Mouse (Mus musculus) v-Abl transformed pro-B cells (cell line): ENCODE measurements around the gene Olfr63.
"Not testable (repeated sequence)": the region's sequence is repeated elsewhere in the genome, so short reads cannot be mapped to it uniquely, and the experiment has no call there.

Experiments used
- in situ Hi-C, 2 experiments: fragments of 400-800 bp; cut with MboI; formaldehyde crosslinking; loops; one replicate each; pipeline ENCODE4 v1.15.1; 2025; ENCODE audit not compliant: unreplicated experiment in 2 of 2

The Olfr63 gene

GRCm38 (mm10) chr17:33264376-33264775 lies at the start of gene Olfr63:
Gene Olfr63, plus strand, starts transcription at chr17:33264676.
- in situ Hi-C loops: no loop called here

GRCm38 (mm10) chr17:33221590-33221989 lies 42.9 kb upstream of the Olfr63 start, which contains the start of gene Olfr1564:
Gene Olfr1564, minus strand, starts transcription at chr17:33221690.
- in situ Hi-C loops: no loop called here

GRCm38 (mm10) chr17:33236646-33237045 lies 27.8 kb upstream of the Olfr63 start:
- in situ Hi-C loops: not testable (repeated sequence)

GRCm38 (mm10) chr17:33254530-33255318 lies 9.8 kb upstream of the Olfr63 start, which contains the start of gene Zfp955a:
Gene Zfp955a, minus strand, starts transcription at chr17:33255145.
- in situ Hi-C loops: not testable (repeated sequence)

- in situ Hi-C loops: not testable (repeated sequence)
Observed at GRCm38 (mm10) chr17:33255319-33255657, 9.2 kb upstream of the Olfr63 start.

- in situ Hi-C loops: no loop called here
Observed at GRCm38 (mm10) chr17:33268907-33269306, 4.4 kb downstream of the Olfr63 start.

GRCm38 (mm10) chr17:33289039-33289875 lies 24.8 kb downstream of the Olfr63 start, which contains the start of gene Zfp955b:
Gene Zfp955b, plus strand, starts transcription at chr17:33289544.
- in situ Hi-C loops: not testable (repeated sequence)

GRCm38 (mm10) chr17:33289876-33290149 lies 25.3 kb downstream of the Olfr63 start:
- in situ Hi-C loops: not testable (repeated sequence)
